Mouse (Mus musculus) T-helper 17 cell (primary cell): ENCODE results near the gene Ctsf.

ENCODE experiments used
- in situ Hi-C, 2 experiments: fragments of 300-600 bp; cut with MboI, MseI; formaldehyde crosslinking; loops; 1 replicate in 1 of 2; 2 replicates in 1 of 2; pipeline ENCODE4 v1.15.1; 2025; ENCODE audit warnings: high pct_unique_total_duplicates in 2 of 2

The Ctsf gene

GRCm38 (mm10) chr19:4905979-4906794 is 51.3 kb downstream of the Ctsf start, which contains the start of gene Bbs1:
Gene Bbs1, minus strand, starts transcription at chr19:4906628.
- in situ Hi-C loops = loop anchor here (5.0 to 10.0 kb wide), 2 partner anchors 149 to 1729 kb away; partner anchors contain the start of gene Rbm4b (in 1 of the 2)

GRCm38 (mm10) chr19:4908107-4908506 is 53.2 kb downstream of the Ctsf start:
- in situ Hi-C loops = loop anchor here (5.0 to 10.0 kb wide), 2 partner anchors 151 to 1727 kb away; partner anchors contain the start of gene Rbm4b (in 1 of the 2)

- in situ Hi-C loops = loop anchor here (5.0 to 10.0 kb wide), 2 partner anchors 152 to 1725 kb away; partner anchors contain the start of gene Rbm4b (in 1 of the 2)
Measured at GRCm38 (mm10) chr19:4909376-4909775, 54.4 kb downstream of the Ctsf start.
